Mouse (Mus musculus): ENCODE results near the gene Vkorc1. TPM values are rescaled to one million over a fixed set of nuclear protein-coding genes. Genes with fewer than 3 reads are reported as not detected.
"Not testable (repeated sequence)": the region's sequence is repeated elsewhere in the genome, so short reads cannot be mapped to it uniquely, and the experiment has no call there.

Gene Vkorc1
- total RNA-seq (2015; ENCODE audit: low replicate concordance): 9.8 and 25.7 TPM in 2 replicates
- 0.94 and 2.5 TPM in 2 replicates for total RNA-seq (2017; ENCODE audit: low replicate concordance)

- ATAC-seq (replicated peaks; ENCODE audit: low FRiP score, poor library complexity, severe bottlenecking): peak; percentile 94
Measured at GRCm38 (mm10) chr7:127895442-127895841, at the start of gene Vkorc1, which contains the start of gene Gm21974. Gene Vkorc1, minus strand, starts transcription at chr7:127895617. Gene Gm21974, minus strand, starts transcription at chr7:127895454.

DNA sequence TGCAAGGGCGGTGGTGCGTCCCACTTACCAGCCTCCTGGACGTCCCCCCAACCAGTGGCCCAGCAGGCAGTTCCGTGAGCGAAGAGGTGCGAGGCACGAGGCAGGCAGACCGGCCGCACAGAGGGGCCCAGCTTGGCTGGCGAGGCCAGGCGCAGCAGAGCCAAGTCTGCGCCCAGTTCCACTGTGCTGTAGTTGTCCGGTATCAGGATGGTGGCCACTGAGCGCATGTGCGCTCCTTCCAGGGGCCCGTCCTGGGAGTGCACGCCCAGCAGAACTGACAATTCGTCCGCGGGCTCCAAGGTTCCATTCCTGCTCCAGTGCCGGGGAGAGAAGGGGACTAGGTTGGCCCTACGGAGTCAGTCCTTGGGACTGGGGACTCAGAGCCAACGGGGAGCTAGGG, 49.2 kb upstream of the Vkorc1 start:
- ATAC-seq (replicated peaks; ENCODE audit: low FRiP score, poor library complexity, severe bottlenecking): no peak

DNA sequence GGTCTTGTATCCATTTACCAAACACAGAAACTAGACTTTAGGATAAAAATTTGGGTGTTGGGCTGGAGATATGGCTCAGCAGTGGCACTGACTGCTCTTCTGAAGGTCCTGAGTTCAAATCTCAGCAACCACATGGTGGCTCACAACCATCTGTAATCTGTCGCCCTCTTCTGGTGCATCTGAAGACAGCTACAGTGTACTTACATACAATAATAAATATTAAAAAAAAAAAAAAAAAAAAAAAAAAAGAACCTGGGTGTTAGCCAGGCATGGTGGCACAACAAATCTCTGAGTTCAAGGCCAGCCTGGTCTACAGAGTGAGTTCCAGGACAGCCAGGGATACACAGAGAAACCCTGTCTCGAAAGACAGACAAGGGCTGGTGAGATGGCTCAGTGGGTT, 46.7 kb upstream of the Vkorc1 start:
- not testable (repeated sequence) for ATAC-seq (replicated peaks; ENCODE audit: low FRiP score, poor library complexity, severe bottlenecking)

DNA sequence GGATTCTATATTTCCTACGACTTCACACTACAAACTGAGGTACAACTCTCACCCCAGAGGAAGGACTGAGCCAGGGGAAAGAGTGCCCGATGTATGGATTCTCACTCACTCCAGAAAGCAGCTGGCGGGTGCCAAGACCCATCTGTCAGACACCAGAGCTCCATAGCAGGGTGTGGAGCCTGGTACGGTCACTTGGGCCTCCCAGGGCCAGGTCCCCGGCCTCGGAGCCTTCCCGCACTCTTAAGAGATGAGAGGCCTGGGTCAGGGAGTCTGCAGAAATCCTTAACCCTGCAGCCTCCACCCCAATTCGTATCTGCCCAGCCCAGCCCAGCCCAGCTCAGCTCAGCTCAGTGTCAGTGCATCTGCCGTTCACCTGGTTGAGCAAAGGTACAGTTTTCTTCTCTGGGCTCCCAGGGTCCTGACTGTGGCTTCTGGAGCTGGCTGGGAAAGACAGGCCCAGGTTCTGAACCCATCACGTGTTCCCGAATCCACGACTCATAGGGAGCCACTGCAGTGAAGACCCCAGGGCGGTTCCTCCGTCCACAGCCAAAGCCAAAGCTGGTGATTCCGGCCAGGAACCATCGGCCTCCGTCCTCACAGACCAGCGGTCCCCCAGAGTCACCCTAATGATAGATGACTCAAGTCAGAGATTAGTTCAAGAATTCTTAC, 40.9 kb upstream of the Vkorc1 start:
- no peak for ATAC-seq (replicated peaks; ENCODE audit: low FRiP score, poor library complexity, severe bottlenecking)

DNA sequence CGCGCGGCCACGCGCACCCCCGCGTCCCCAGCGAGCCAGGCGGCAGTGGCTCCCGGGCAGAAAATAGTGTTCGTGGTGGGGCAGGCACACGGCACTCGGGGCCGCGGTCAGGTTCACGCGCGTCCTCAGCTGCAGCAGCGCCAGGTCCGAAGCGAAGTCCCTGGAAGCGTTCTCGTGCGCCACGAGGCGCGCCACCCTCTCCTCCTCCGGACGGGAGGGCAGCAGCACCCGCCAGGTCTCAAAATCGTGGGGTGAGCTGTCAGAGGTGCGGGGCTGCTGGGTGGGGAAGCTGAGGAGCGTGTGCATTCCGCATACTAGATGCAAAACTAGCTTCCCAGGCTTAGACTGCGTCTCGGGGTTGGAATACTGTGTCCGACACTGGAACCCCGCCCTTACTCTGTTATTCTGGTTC, 40.3 kb upstream of the Vkorc1 start:
- 0 out of 2 replicates have a peak, but pooled peaks have one; percentile 8 for ATAC-seq (replicated peaks; ENCODE audit: low FRiP score, poor library complexity, severe bottlenecking)

GRCm38 (mm10) chr7:127935028-127935722, 39.8 kb upstream of the Vkorc1 start:
- ATAC-seq (replicated peaks; ENCODE audit: low FRiP score, poor library complexity, severe bottlenecking): peak; percentile 98

GRCm38 (mm10) chr7:127934075-127934474, 38.7 kb upstream of the Vkorc1 start:
- ATAC-seq (replicated peaks; ENCODE audit: low FRiP score, poor library complexity, severe bottlenecking): no peak

DNA sequence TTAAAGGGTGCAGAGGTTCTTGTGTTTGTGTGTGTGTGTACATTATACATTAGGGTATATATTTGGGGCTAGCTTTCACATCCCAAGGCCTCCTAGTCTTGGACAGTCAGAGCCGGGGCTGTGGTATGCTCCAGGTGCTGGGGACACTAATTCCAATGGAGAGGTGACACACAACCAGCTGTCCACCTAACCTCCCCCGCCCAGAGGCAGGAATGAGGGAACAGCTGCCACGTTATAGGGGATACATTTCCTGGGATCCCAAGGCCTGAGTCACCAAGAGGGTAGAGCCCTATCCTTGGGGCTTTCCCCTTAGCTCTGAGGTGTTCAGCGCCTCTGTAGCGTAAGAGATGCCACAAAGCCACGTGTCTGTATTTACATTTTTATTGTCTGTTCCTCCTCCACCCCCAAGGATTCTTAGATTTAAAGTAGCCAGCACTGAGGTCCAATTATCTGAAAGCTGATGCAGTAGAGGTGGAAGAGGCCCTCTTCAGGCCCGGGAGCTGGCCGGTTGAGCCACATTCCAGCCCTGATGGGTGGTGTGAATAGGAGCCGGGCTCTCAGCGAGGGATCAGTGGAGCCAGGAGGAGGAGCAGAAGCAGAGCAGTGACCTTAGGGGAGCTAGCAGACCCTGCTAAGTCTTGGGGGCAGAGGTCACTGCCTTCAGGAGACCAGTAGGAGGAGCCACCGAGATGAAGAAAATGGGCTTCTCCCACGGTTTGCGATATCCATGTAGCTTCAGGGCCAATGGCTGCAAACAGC, 37.0 kb upstream of the Vkorc1 start:
- ATAC-seq (replicated peaks; ENCODE audit: low FRiP score, poor library complexity, severe bottlenecking): no peak

DNA sequence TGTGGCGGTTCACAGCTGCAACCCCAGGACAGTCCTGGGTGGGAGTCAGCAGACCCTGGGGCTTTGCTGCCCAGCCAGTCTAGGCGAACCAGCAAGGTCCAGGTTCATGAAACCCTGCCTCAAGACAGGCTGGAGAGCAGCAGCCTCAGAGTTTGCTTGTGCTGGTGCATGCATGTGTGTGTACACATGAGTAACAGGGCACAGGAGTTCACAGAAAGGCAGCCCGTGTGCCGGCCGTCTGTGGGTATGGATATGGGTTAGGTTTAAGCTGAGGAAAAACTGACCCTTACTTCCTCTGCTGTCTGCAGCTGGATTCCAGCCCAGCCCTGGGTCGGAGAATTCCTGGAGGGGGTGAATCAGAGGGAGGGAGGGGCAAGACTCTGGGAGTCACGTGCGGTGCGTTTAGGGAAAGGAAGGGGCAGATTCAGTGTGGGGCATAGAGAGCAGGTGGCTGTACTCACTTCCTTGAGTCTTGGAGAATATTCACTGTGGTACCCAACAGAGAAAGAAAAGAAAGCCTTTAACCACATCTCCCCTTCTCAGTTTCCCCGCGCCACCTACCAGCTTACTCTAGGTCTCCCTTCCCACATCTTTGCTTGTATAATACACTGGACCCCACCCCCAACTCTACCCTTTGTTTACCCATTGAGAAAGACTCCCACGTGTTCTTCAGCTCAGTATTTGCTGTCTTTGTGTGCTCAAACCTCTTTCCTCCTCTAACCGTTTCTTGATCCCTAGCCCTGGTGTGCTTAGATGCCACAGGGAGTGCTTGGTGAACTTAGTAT, 36.1 kb upstream of the Vkorc1 start:
- no peak for ATAC-seq (replicated peaks; ENCODE audit: low FRiP score, poor library complexity, severe bottlenecking)

- ATAC-seq (replicated peaks; ENCODE audit: low FRiP score, poor library complexity, severe bottlenecking): no peak
Measured at GRCm38 (mm10) chr7:127930636-127931035, 35.2 kb upstream of the Vkorc1 start.

DNA sequence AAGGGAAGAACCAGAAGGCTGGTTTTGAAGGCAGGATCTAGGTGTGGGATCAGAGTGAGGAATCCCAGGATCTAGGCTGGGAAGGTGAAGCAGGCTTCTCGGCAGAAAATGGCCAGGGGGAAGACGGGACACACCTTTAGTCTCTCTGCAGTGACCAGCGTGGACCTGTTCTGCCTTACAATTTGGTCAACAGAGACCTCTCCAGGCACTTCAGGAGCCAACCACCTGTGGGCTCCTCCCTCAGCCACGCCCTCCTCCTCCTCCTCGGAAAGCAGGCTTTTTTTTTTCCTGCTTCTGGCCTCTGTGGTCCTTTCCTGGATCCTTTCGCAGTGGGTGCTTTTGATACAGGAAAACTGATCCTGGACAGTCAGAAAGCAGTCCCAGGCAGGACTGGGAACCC, 34.5 kb upstream of the Vkorc1 start, which contains the start of gene Prss8:
TSS of gene Prss8 (minus strand) at position 182 of the 400 bp plus-strand sequence.
- ATAC-seq (replicated peaks; ENCODE audit: low FRiP score, poor library complexity, severe bottlenecking): no peak

GRCm38 (mm10) chr7:127928596-127928995, 33.2 kb upstream of the Vkorc1 start:
- ATAC-seq (replicated peaks; ENCODE audit: low FRiP score, poor library complexity, severe bottlenecking): no peak

DNA sequence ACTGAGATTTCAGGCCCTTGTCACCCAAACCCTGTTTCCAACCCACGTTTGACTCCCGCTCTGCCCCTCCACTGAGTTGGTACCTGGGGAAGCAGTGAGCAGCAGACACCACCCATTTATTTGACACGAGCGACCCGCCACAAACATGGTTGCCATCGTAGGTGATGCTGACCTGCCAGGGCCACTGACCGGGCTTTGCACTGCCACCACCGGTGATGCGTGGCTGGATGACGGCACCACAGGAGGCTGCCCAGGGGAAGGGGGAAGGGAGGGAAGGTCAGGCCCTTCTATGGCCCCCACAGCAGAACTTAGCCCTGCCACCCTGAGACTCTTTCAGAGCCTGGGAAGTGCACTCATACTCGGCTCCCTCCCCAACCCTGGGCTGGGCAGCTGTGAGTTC, 32.3 kb upstream of the Vkorc1 start:
- no peak for ATAC-seq (replicated peaks; ENCODE audit: low FRiP score, poor library complexity, severe bottlenecking)

- no peak for ATAC-seq (replicated peaks; ENCODE audit: low FRiP score, poor library complexity, severe bottlenecking)
Measured at GRCm38 (mm10) chr7:127926846-127927245, 31.4 kb upstream of the Vkorc1 start.

GRCm38 (mm10) chr7:127926066-127926465, 30.6 kb upstream of the Vkorc1 start:
- ATAC-seq (replicated peaks; ENCODE audit: low FRiP score, poor library complexity, severe bottlenecking): no peak

- no peak for ATAC-seq (replicated peaks; ENCODE audit: low FRiP score, poor library complexity, severe bottlenecking)
Measured at GRCm38 (mm10) chr7:127925252-127925651, 29.8 kb upstream of the Vkorc1 start.

GRCm38 (mm10) chr7:127923714-127924113, 28.3 kb upstream of the Vkorc1 start:
- no peak for ATAC-seq (replicated peaks; ENCODE audit: low FRiP score, poor library complexity, severe bottlenecking)

DNA sequence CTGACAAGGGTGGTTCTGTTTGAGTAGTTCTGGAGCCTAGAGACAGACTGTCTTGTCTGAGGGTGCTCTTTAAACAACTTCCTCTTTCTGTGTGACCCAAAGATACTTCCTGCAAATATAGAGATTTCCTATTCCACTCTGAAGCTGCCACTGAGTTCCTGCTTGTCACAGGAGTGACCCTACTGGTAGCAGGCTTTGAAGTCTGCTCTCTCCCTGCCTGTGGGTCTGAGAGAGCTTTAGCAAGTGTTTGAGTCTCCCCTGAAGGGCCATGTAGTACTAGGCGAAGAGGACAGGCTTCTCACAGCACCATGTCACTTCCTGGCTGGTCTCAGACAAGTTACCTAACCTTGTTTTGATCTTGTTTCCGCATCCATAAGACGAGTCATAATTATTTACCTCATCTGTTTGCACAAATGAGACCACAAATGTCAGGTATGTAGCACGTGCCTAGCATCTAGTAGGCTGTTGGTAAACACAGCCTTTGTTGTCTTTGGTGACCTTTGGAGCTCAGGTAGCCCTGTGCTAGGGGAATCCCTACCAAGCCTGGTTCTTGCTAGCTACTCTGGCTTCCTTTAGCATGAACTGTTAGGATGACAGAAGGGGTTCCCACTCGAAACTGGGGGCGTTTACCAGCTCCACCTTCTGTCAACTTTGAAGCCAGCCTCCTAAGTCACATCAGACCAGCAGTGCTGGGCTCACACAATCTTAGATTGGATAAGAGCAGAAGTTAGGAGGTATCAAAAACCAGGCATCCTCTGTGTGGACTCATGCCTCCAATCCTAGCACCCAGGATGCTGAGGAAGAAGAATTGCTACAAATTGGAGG, 27.2 kb upstream of the Vkorc1 start:
- ATAC-seq (replicated peaks; ENCODE audit: low FRiP score, poor library complexity, severe bottlenecking): no peak

DNA sequence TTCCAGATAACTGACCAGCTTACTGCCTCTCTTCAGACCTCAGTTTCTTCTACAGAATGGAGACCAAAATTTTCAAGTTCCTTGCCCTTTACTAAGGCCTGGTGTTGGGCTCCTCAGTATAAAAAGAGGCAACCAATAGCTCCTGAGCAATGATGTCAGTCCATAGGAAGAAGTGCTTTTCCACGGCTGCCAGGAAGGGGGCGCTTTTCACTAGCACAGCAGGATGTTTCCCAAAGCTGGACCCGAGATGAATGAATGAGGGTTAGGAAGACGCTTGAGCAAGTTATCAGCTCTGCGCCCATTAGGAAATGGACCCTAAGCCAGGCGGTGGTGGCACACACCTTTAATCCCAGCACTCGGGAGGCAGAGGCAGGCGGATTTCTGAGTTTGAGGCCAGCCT, 26.1 kb upstream of the Vkorc1 start:
- no peak for ATAC-seq (replicated peaks; ENCODE audit: low FRiP score, poor library complexity, severe bottlenecking)

Measured in erythroblast, adult 5-6 weeks (primary cell).